ENCODE assay signal across 9 mouse cellular contexts in genomic region chr8:116383495-116384417, GRCm38 (mm10).
DNase-seq lines count a peak whose midpoint lies in the region; ATAC-seq lines count a peak whose summit lies in the region.
"Had no signal": no experiment of that assay in that cellular context is flagged by ENCODE, and none has a peak within 500 bp of the region (broad histone marks: within the 10 kb centered on the region; RNA-seq: fewer than 3 reads in every experiment).

No protein-coding gene starts in this region.

- no peaks in the 10 kb centered on the region for H3K9me3 ChIP-seq in kidney, embryonic 15.5 days (replicated peaks)
- H3K9me3 ChIP-seq in embryonic facial prominence, embryonic 10.5 days: no peaks in the 10 kb centered on the region
- H3K9me3 ChIP-seq in neural tube, embryonic 14.5 days (ENCODE audit: control insufficient read depth, low read length): no peaks in the 10 kb centered on the region

- WGBS in kidney, embryonic 15.5 days: 19% methylated on average over 13 of the region's 14 CpGs
- WGBS in embryonic facial prominence, embryonic 10.5 days: 65% methylated on average over 13 of the region's 14 CpGs
- WGBS in neural tube, embryonic 14.5 days: 9% methylated on average over 13 of the region's 14 CpGs

- H3K9ac ChIP-seq in kidney, embryonic 15.5 days: no peak overlapping the region
- H3K9ac ChIP-seq in neural tube, embryonic 14.5 days (replicated peaks; ENCODE audit: low read depth, low read length): no peak overlapping the region

- no peak overlapping the region for H3K4me3 ChIP-seq in kidney, embryonic 15.5 days (replicated peaks)
- no peak overlapping the region for H3K4me3 ChIP-seq in embryonic facial prominence, embryonic 10.5 days
- no peak overlapping the region for H3K4me3 ChIP-seq in neural tube, embryonic 14.5 days (ENCODE audit: low read depth, low read length)
- H3K4me3 ChIP-seq: erythroblast, embryonic 14.5 days had no signal

- H3K4me2 ChIP-seq in kidney, embryonic 15.5 days: no peak overlapping the region
- H3K4me2 ChIP-seq in neural tube, embryonic 14.5 days (ENCODE audit: low read depth, low read length): no peak overlapping the region

- no peak; the same call in 1 of the 2 replicates for ATAC-seq in kidney, embryonic 15.5 days (replicated peaks; ENCODE audit: low FRiP score)
- ATAC-seq in neural tube, embryonic 14.5 days (ENCODE audit: low read depth): peak; percentile 80

- peak; percentile 31 to 34 for DNase-seq in kidney, postnatal 4 days
- DNase-seq in embryonic facial prominence, embryonic 10.5 days (ENCODE audit: low spot score): no peak
- DNase-seq in heart, postnatal 4 days: peak; percentile 18
- DNase-seq in c-Kit-positive CD71-positive TER-119-positive erythroid progenitor cells, embryonic 14.5 days (ENCODE audit: low spot score): no peak
- DNase-seq in urinary bladder, postnatal 10 days (ENCODE audit: low spot score): no peak
- no peak for DNase-seq in left cerebral cortex, postnatal 10 days (ENCODE audit: extremely low spot score in 1 of 2, low spot score in 2 of 2)

- no peaks in the 10 kb centered on the region for H3K36me3 ChIP-seq in kidney, embryonic 15.5 days
- H3K36me3 ChIP-seq in embryonic facial prominence, embryonic 10.5 days (replicated peaks): no peaks in the 10 kb centered on the region
- H3K36me3 ChIP-seq in neural tube, embryonic 14.5 days (ENCODE audit: control insufficient read depth, insufficient read depth, low read length): no peaks in the 10 kb centered on the region

- no peaks in the 10 kb centered on the region for H3K27me3 ChIP-seq in kidney, embryonic 15.5 days
- H3K27me3 ChIP-seq in embryonic facial prominence, embryonic 10.5 days (replicated peaks; ENCODE audit: low read depth, poor library complexity, severe bottlenecking): no peaks in the 10 kb centered on the region
- H3K27me3 ChIP-seq in neural tube, embryonic 14.5 days (ENCODE audit: control insufficient read depth, insufficient read depth, low read length): no peaks in the 10 kb centered on the region

- no peak overlapping the region for H3K27ac ChIP-seq in kidney, embryonic 15.5 days
- H3K27ac ChIP-seq in embryonic facial prominence, embryonic 10.5 days (replicated peaks): 0 out of 2 replicates have a peak overlapping the region, but pooled peaks have one; percentile 30
- H3K27ac ChIP-seq in neural tube, embryonic 14.5 days (ENCODE audit: low read depth, low read length): no peak overlapping the region; the same call in 1 of the 2 replicates

- H3K4me1 ChIP-seq in kidney, embryonic 15.5 days: peaks cover 10% of the 10 kb centered on the region
- H3K4me1 ChIP-seq in embryonic facial prominence, embryonic 10.5 days: peaks cover 5% of the 10 kb centered on the region; the same call in 1 of the 2 replicates
- peaks cover 7% of the 10 kb centered on the region; the same call in 1 of the 2 replicates for H3K4me1 ChIP-seq in neural tube, embryonic 14.5 days (ENCODE audit: control insufficient read depth, insufficient read depth, low read length)

- intact Hi-C loops in left cerebral cortex, postnatal 10 days (cut with DNase I): no loop called here

Comparison
In these comparisons a context has a peak if more than half of its experiments do, and no peak if none do; other contexts are left out.
1. DNase-seq: peak in kidney, postnatal 4 days (2 of 2) and heart, postnatal 4 days (single experiment); none in embryonic facial prominence, embryonic 10.5 days (single experiment), c-Kit-positive CD71-positive TER-119-positive erythroid progenitor cells, embryonic 14.5 days (single experiment), urinary bladder, postnatal 10 days (single experiment) and left cerebral cortex, postnatal 10 days (0 of 2).